Mouse (Mus musculus) adrenal gland, postnatal 36 days (tissue): ENCODE results near the gene Pold4. TPM values are rescaled to one million over a fixed set of nuclear protein-coding genes. Genes with fewer than 3 reads are reported as not detected.

ENCODE experiments used
- DNase-seq, 2 experiments: peaks; one replicate each; pipeline ENCODE4 v3.0.0; 2021; ENCODE audit warnings: mixed read lengths in 1 of 2
- microRNA-seq: library from miRNA; unstranded; fragments of <30 nt; microRNA quantifications from one replicate; pipeline ENCODE4 v1.2.0, GENCODE M21; 2021
- total RNA-seq, 2 experiments: library from RNA; stranded (reverse); gene quantifications; 2 replicates each; pipeline ENCODE4 v1.2.3; 2021

Gene Pold4
- total RNA-seq, 2 experiments from 2014 or later: 50.2 to 54.4 TPM

DNA sequence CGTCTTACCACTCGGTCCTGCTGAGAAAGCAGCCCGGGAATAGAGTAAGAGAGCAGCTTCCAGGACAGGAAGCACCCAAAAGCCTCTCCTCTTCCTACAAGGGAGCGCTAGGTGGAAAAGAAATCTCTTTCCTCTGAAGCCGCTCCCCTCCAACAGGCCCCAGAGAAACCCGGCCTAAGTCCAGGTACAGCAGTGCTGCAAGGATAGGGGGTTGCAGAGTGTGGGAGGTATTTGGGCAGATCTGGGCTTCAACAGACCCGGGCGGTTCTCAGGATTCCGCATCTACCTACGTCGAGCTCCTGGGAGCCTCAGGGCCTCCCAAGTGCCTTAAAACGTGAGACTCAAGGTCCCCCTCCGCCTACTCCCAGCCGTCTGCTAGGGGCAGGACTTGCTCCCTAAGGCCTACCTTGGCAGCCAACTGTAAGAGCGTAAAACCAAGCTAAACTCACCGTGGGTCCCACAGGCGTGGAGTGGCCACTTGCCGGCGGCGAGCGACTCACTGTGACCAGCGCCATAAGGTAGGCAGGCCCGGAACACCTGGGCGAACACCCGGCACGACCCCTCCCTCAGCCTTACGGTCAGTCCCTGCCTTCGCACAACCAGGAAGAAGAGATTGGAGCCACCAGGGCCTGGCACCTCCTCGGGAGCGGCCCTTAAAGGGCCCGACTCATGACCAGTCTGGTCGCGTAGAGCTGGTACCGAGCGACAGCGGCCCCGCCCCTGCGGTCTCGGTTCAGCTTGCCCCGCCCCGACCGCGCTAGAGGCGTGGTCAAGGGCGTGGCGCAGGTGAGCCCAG lies 37.1 kb downstream of the Pold4 start, which contains the start of gene Ssh3:
Ssh3 (minus strand) TSS at position 615 of the 796 bp plus-strand sequence.
- peak; percentile 87 to 90 for DNase-seq

DNA sequence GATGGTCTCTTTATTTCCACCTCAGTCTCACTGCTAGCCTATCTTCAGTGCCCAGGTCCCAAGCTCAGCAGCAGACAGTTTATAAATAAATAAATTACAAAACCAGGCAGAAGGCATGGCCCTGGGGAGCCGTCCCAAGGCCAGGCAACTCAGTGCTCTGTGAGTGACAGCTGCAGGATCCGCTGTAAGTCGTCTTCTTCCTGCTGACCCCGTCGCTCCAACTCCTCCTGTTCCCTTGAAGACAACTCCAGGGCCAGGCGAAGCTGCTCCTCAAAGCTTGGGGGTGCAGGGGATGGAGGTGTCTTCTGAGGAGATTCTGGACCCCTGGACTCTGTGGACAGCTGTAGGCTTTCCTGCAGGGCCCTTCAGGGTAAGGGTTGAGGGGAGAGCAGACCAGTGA lies 38.5 kb downstream of the Pold4 start:
- DNase-seq: peak; percentile 63 to 67

DNA sequence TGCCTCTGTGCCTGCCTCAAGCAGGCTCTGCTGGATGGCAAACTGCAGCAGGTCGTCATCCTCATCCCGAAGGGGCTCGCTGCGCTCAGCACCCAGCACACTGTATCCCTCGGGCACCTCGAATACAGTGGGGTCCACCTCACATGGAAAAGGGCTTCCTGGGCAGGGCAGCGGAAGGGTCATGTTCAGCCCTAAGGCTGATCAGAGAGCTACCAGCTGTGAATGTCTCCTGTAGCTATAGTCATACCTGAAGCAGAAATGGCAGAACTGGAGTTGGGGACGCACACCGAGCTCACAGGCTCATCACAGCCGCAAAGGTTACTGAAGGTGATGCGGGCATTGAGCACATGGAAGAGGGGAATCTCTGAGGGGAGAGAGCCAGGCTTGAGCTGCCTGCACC lies 39.3 kb downstream of the Pold4 start:
- no peak for DNase-seq

DNA sequence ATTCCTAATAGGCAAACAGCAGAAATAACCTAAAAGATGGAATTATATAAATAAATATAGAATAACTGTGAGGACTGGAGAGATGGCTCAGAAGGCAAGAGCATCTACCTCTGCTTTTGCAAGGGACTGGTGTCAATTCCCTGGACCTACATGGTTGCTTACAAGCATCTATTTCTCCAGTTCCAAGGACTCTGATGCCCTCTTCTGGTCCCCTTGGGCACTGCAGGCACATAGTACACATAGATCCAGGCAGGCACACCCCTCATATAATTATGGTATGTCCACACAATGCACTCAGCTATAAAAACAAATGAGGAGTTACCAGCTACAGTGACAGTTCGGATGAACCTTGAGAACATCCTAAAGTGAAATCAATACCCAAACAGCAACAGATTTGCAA lies 47.8 kb downstream of the Pold4 start:
- no peak for DNase-seq

DNA sequence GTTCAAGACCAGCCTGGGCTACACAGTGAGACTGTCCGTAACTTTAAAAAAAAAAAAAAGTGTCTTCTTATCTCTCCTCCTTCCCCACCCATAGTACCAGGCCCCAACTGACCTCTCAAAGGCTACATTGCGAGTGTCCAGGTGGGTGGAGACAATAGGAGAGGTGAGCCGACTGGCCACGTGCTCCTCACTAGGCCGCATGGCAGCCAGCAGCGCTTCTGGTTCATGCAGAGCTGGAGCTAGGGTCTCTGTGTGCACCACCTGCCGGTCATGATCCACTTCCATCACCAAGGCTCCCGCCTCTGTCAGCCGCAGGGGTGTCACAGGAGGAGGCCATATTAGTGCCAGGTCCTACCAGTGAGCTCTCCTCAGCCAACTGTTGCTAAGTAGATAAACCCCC lies 48.7 kb downstream of the Pold4 start:
- no peak for DNase-seq

DNA sequence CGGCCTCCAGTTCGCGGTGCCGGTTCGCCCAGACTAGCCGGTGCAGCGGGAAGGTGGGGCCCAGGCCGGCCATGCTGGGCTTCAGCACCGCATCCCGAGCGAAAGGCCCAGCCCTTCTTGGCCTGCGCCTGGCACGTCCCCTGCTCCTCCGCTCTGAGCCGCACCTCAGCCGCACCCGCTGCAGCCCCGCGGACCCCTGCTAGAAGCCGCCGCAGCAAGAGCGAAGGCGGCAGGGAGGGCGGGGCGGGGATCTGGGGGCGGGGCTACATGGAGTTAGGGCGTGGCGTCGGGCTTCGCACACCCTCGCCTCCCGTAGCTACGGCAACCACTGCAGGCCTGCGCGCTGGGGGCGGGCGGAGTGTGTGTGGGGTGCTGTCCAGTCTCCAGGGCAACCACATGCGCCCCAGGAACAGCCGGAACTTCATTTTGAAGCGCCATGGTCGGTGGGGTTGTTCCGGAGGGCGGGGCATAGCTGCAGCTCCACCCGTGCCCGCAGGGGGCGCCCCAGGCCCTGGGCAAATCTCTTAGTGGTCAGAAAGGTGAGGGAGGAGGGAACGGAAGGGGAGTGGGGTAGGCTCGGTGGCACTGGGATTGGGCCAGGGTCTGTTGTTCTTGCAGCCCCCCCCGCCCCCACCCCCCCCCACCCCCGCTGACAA lies 51.3 kb downstream of the Pold4 start, which contains the start of gene Ankrd13d:
Ankrd13d (minus strand) TSS at position 240 of the 656 bp plus-strand sequence.
- DNase-seq: peak; percentile 85 to 93

Small RNAs within 50 kb of the gene (microRNA-seq; reads per million reads assigned to microRNA genes)
- gene Gm26115 (not detected), gene Mir6985 (0.75 reads per million)

Other genes with a start within 250 kb of the Pold4 start
- gene Acy3, start 245.3 kb upstream of the Pold4 start, total RNA-seq: 10 to 100 TPM; 18.2 to 20.1 TPM
- gene Tbx10, start 239.1 kb upstream of the Pold4 start, total RNA-seq: not detected
- gene Nudt8, start 231.3 kb upstream of the Pold4 start, total RNA-seq: 10 to 100 TPM; 20.4 to 30.8 TPM
- gene Gm49405, start 231.3 kb upstream of the Pold4 start, total RNA-seq: under 1 TPM; 0.72 to 0.96 TPM
- 1 to 10 TPM; 1.1 to 1.9 TPM for gene Doc2g, start 228.6 kb upstream of the Pold4 start, total RNA-seq
- 100 to 1,000 TPM; 355 to 381 TPM for gene Ndufv1, start 219.1 kb upstream of the Pold4 start, total RNA-seq
- gene Gstp1, start 193.9 kb upstream of the Pold4 start, total RNA-seq: 100 to 1,000 TPM; 354 to 397 TPM
- gene Gstp2, start 185.9 kb upstream of the Pold4 start, total RNA-seq: 10 to 100 TPM; 56.1 to 59.7 TPM
- under 1 TPM; 0.63 to 0.99 TPM for gene Gstp3, start 172.3 kb upstream of the Pold4 start, total RNA-seq
- gene Cabp2, start 150.3 kb upstream of the Pold4 start, total RNA-seq: not detected
- gene Cdk2ap2, start 134.7 kb upstream of the Pold4 start, total RNA-seq: 100 to 1,000 TPM; 109 to 132 TPM
- 100 to 1,000 TPM in 1 of 2 experiments, 10 to 100 TPM in 1; 59.7 to 158 TPM for gene Pitpnm1, start 131.9 kb upstream of the Pold4 start, total RNA-seq
- gene Aip, start 106.0 kb upstream of the Pold4 start, total RNA-seq: 100 to 1,000 TPM; 104 to 124 TPM
- under 1 TPM in 1 of 2 experiments, not detected in 1; 0.10 TPM for gene Gpr152, start 92.1 kb upstream of the Pold4 start, total RNA-seq
- under 1 TPM; 0.30 to 0.40 TPM for gene Cabp4, start 87.9 kb upstream of the Pold4 start, total RNA-seq
- 100 to 1,000 TPM; 171 to 195 TPM for gene Coro1b, start 83.3 kb upstream of the Pold4 start, total RNA-seq
- 1 to 10 TPM; 1.4 to 3.1 TPM for gene Ptprcap, start 78.3 kb upstream of the Pold4 start, total RNA-seq
- gene Rps6kb2, start 68.5 kb upstream of the Pold4 start, total RNA-seq: 10 to 100 TPM; 27.6 to 37.5 TPM
- gene Carns1, start 56.4 kb upstream of the Pold4 start, total RNA-seq: 1 to 10 TPM; 2.0 to 2.8 TPM
- gene Tbc1d10c, start 40.6 kb upstream of the Pold4 start, total RNA-seq: 1 to 10 TPM in 1 of 2 experiments, under 1 TPM in 1; 0.70 to 1.0 TPM
- gene Ppp1ca, start 39.8 kb upstream of the Pold4 start, total RNA-seq: 100 to 1,000 TPM; 403 to 410 TPM
- gene Rad9a, start 30.2 kb upstream of the Pold4 start, total RNA-seq: 1 to 10 TPM; 7.6 TPM
- gene Clcf1, start 17.7 kb upstream of the Pold4 start, total RNA-seq: 10 to 100 TPM in 1 of 2 experiments, 1 to 10 TPM in 1; 6.3 to 17.4 TPM
- gene AC109138.7, start 17.5 kb upstream of the Pold4 start, total RNA-seq: not detected
- 10 to 100 TPM; 28.1 to 30.1 TPM for gene Ssh3, start 37.3 kb downstream of the Pold4 start, total RNA-seq
- gene Ankrd13d, start 51.2 kb downstream of the Pold4 start, total RNA-seq: 1 to 10 TPM; 2.4 to 2.8 TPM
- 10 to 100 TPM; 48.1 to 53.1 TPM for gene Grk2, start 74.3 kb downstream of the Pold4 start, total RNA-seq
- 100 to 1,000 TPM in 1 of 2 experiments, 10 to 100 TPM in 1; 86.7 to 107 TPM for gene Kdm2a, start 166.4 kb downstream of the Pold4 start, total RNA-seq
- 10 to 100 TPM; 25.8 to 26.8 TPM for gene Rhod, start 207.5 kb downstream of the Pold4 start, total RNA-seq
- 10 to 100 TPM; 66.1 to 69.9 TPM for gene Syt12, start 245.5 kb downstream of the Pold4 start, total RNA-seq